Mouse (Mus musculus): ENCODE measurements around the gene Dedd2.
A peak's percentile ranks its signal among the peaks of the same experiment; 100 is the strongest.

Gene Dedd2

DNA sequence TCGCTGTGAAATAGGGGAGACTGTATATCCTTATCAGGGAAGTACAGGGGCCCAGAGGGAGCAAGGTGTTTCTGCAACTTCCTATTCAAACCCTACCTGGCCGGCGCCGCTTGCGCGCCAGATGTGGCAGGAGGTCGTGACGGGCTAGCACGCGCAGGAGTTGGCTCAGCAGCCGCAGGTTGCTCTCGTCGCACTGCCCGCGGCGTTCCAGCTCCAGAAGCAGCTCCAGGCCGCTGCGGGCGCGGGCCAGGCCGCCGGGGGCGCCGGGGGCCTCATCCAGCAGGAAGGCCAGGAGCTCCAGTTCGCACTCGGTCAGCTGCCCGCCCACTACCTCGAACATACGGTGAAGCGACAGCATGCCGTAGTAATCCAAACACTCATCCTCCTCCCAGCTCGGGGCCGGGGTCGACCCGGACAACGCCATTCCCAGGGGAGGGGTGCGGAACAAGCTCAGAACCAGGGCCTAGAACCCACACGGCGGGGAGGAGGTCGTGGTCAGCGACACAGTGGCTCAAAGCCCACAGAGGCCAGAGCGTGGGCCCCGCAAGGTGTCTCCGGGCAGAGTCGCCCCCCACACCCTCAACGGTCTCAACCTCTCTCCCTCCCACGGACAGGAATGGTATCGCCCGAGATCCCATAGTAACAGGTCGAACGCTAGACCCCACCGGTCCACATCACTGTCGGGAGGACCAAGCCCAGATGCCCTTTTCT lies 1.6 kb downstream of the Dedd2 start:
- DNase-seq (ENCODE audit: low read depth): peak; percentile 77

DNA sequence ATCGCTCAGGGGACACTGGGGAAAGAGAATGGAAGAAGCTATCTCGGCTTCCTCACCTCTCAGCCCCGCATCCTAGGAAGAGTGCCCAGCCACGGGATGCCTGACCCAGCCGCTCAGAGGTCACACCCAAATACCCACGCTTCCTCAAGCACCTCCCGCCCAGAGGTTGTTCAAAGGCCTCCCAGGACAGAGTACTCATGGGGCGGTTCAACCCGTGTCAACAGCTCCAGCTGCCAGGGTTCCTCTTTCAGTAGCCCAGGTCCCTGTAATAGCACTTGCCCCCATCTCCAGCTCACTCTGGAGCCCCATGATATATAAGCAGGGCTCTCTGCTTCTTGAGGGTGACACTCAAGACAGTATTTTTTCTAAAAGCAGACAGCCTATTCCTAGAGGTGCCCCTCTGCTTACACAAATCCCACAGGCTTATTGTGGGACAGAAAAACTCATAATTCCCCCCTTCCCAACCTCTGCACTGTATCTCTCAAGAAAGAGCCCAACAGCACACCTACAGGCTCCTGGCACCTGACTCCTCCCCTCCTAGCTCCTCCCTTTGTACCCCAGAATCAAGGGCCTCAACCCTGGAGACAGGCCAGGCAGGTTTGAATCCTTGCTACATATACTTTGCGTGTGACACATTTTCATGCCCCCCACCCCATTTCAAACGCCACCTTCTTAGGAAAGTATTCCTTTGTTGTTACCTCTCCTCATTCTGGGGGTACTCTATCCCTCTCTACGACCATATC lies 2.6 kb downstream of the Dedd2 start:
- no peak for DNase-seq (ENCODE audit: low read depth)

DNA sequence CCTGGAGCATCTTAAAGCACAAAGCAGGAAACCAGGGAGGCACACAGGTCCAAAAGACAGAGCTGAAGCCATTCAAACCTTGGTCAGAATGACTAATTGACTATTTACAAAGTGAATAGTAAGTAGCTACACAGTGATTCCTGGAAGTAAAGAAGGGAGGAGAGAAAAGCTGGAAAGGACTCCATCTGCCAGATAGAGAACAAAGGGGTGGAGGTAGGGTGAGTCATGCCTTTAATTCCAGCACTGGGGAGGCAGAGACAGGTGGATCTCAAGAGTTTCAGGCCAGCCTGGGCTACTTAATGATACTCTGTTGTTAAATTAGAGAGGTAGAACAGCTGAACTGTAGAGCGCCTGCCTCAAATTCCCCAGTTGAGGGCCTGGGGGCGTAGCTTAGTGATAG lies 6.2 kb downstream of the Dedd2 start:
- no peak for DNase-seq (ENCODE audit: low read depth)

DNA sequence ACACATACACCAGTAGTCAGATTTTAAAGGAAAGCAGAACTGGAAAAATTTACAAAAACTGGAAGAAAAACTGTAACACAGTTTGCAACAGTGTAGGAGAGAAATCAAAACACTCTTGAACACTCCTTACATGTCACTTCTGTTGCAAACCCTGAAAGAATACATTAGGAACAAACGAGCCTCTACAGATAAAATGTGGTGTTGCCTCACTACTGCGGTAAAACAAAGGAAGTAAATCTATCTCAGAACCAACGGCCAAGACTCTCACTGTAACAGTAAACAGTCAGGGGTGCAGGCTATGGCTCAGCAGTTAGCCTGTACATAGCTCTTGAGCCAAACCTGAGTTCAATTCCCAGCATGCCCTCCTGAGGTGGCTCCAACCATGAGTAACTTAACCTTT lies 7.3 kb downstream of the Dedd2 start:
- peak; percentile 62 for DNase-seq (ENCODE audit: low read depth)

DNA sequence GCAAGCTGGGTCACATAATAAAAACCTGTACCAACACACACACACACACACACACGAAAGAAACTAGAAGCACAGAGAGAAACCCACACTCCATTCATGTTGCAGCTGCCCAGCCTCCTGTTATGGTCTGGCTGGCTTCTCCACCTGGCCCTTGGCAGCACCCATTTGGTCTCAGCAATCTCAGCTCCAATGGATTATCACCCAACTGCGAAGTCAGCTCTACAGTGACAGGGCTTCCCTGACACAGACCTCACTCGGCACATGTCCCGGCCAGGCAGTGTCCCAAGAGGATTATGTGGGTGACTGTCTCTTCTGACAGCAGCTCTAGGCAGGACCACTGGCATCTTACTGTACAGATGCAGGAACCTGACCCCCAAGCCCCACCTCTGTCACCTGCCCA lies 9.9 kb downstream of the Dedd2 start:
- no peak for DNase-seq (ENCODE audit: low read depth)

DNA sequence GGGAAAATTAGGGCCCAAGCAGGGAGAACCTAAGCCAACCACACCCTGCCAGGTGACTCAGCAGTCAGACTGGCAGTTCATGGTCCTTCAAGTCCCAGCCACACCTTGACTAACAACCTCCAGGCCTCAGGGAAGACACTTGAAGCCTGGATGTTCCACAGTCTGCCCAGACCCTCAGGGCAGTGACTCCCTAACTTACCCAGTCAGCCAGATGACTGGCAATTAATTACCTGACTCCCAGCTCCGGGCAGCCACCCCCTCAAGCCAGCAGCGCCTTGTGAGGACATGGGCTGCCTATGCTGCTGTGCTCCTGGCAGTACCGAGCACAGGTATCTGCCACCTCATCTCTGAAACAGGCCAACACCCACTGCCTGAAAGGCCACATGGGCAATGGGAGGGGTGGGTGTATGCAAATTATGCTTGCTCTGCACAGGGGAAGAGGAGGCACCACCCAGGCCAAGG lies 11.2 kb downstream of the Dedd2 start:
- peak; percentile 61 for DNase-seq (ENCODE audit: low read depth)

DNA sequence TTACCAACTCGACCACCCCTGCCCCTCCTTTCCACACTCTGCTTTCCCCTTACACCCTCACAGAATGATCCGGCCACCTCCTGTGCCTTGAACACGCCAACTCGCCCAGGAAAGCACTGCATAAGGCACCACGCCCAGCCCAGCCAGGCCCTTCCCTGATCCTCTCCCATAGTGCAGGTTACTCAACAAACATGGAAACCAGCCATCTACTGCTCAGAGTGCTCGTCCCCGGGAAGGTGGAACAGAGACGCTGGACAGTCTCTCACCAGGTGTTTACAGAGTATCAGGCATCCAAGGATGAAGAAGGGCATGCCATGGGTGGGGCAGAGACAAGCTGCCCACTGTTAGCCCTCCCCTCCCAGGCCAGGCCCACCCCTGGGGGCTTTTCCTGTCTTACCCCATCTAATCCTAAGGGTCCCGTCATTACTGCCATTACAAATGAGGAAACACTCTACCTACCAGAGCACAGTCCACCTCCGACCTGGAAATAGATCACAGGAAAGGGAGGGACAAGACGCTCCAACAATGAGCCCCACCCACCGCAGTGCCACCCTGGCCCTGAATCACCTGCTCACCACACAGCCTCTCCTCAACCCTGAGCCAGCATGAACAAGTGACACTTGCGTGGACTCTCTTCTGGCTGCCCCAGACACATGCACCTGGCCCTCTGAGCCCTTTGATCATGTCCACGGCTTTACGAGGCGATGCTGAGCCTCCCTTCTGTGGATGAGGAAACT lies 14.2 kb downstream of the Dedd2 start:
- peak; percentile 50 for DNase-seq (ENCODE audit: low read depth)

DNA sequence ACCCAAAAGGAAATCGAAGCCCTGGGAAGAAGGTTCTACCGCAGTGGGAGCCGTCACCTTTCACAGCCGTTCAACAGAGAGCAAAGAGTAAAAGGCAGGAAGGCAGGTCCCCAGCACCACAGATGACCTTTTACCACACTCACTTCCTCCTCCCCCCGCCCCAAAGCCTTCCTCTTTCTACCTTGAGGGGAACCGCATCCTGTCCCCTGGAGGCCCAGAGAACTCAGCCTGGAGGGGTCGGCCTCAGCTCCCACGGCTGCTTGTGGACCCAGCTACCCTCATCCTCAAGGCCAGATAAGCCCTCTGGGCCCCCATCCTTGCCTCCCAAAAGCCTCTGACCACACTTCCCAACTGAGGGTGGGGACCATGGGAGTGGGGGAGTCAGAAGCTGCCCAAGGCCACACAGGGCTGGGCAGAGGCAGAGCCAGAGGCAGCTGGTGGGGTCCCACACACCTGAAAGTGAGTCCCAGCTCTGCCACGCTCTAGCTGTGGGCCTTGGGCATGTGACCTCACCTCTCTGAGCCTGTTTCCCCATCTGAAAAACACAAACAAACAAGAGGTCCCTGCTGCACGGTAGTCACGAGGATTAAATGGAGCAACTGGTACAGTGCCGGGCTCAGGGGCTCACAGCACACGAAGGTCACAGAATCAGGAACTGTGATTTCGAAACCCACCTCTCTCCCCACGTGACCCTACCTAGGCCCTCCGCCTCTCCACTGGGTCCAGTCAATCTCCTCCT lies 14.9 kb downstream of the Dedd2 start:
- peak; percentile 82 for DNase-seq (ENCODE audit: low read depth)

DNA sequence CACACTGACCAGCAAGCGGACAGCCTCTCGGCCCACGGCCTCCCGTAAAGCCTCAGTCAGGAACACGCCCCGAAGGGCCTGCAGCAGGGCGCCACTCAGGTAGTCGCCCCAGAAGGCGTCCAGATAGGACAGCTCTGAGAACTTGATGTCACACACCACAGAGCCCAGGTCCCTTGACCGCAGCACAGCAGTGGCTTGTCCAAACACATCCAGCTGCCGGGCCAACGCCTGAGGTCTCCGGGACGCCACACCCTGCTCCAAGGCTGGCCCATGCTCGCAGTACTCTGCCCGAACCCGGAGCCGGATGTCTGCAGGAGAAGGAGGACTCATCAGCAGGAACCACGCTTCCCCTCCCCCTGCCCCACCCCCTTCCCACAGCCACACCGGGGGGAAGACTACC lies 16.8 kb downstream of the Dedd2 start:
- DNase-seq (ENCODE audit: low read depth): no peak

DNA sequence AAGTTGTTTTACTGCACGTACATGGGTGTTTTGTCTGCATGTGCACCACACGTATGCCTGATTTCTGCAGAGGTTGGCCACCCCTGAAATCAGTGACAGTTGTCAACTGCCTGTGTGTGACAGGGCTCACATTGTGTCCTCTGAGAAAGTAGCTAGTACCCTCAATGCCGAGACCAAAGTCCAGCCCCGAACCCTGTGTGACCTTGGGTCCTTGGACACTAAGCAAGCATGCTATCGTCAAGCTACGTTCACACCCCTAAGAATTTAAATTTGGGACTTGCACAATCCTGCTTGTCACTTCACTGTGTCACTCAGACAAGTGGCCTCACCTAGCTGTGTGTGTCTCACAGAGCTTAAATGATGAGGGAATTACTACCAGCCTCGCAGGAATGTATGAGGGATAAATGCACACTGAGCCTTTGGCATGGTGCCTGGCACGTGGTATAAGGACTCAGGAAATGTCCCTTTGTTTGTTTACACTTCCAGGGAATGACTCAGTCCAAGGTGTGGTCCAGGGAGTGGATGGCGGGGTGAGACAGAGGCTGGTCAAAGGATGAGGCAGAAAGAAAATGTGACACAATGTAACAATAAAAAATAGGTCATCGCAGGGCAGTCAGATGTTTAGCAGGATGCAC lies 22.9 kb downstream of the Dedd2 start:
- no peak for DNase-seq (ENCODE audit: low read depth)

DNA sequence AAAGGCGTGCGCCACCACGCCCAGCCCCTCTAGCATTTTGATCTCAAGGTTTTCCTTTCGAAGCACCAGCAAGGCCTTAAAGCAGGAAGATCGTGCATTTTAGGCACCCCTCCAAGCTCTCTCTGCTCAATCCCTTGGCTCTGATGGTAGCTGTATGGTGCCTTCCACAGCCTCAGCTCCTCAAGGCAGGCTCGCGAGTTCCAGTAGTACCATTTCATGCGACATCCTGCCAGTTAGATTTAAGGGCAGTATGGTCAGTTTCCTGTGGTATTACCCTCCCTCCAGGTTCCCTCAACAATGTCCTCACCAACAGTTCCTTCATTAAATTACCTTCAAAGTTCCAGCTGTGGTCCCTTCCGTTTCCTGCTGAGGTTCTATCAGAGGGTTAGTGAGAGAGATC lies 24.3 kb downstream of the Dedd2 start:
- no peak for DNase-seq (ENCODE audit: low read depth)

DNA sequence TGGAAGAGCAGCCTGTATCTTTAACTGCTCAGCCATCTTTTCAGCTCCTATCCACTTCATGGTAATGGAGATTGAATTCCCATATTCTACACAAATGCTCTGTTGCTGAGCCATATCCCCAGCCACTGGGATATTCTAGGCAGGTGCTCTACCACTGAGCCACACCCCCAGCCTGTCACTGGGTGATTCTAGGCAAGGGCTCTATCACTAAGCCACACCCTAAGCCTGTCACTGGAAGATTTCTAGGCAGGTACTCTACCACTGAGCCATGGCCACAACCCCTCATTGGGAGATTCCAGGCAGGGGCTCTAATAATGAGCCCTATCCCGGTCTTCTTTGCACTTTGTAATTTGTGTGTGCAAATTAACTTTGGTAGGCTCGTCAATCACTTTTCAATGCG lies 25.3 kb downstream of the Dedd2 start:
- DNase-seq (ENCODE audit: low read depth): no peak

DNA sequence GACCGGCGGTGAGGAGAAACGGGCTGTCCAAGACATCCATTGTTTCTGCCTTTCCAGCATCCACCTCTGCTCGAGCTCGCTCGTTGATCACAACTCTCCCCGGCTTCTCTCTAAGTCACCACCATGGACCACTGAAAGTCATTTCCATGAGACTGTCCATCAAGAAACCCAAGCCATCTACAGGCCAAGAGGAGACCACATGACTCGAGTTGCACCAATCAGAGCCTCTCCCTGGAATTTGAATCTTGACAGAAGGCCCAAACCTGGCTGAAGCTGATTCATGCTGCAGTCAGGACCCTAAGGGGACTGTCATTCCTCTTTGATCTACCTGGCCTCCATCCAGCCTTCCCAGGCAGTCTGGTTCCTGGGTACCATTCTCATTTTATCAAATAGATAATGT lies 28.3 kb downstream of the Dedd2 start:
- DNase-seq (ENCODE audit: low read depth): no peak

DNA sequence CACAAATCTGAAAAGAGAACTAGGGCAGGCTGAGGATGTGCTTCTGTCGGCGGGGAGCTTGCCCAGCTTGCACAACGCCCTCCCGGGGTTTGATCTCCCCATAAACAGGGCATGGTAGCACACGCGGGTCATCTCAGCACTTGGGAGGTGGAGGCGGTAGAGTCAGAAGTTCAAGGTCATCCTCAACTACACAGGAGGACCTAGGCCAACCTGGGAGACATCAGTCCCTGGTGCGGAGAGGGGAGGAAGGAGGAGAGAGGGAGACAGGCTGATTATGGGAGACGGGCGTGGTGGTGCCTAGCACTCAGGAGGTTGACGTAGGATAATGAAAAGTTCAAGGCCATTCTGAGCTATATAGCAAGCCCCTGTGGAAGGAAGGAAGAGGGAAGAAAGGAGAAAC lies 29.6 kb downstream of the Dedd2 start:
- DNase-seq (ENCODE audit: low read depth): no peak

DNA sequence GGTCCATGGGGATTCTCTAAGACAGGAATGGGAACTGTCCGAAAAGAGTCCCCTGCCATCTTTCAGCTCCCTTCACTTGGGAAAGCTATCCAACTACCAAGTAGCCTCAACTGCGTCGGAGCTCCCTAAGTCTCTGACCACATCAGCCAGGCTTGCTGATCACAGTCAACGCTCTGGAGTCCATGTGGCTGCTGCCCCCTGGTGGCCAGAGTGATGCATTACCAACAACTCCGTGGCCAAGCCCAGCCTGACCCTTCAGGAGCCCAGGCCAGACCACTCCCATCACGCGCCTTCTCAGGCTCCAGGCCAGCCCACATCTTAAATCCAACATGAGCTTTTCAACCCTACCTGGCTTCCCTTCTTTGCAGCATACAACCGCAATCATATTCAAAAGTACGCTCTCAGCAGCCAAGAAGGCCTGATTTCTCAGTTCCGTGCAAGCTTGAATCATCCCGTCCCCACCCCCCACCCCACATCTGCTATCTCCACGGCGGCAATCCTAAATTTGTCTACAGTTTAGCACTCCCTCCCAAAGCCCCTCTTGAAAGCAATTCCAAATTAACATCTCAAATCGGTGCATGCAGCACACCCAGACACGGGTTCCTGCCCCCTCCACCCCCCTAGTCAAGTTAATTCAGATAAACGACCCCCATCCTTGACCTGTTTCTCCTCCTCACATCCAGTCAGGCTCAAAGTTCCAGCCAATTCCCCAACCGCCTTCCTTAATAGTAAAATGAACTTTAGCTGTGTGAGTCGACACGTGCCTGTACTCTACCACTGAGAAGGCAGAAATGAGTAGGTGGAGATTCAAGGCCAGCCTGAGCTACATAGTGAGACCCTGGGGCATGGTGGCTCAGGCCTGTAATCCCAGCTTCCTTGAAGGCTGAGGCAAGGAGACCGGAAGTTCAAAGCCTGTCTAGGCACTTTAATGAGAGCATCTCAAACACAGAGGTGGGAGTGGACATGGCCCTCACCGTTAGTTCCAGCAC lies 32.5 kb downstream of the Dedd2 start:
- peak; percentile 89 for DNase-seq (ENCODE audit: low read depth)

DNA sequence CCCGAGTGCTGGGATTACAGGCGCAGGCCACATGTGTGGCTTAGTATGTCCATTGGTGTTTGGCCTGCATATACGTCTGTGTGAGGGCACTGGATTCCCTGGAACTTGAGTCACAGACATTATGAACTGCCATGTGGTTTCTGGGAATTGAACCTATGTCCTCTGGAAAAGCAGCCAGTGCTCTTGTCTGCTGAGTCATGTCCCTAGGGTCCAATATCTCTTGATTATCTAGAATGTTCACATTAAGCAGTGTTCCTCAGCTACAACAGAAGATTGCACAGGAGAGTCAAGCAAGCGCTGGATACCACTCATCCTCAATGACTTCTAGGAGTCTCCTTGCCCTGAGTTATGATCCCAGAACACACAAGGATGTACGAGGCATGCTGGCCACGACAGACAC lies 36.3 kb downstream of the Dedd2 start:
- DNase-seq (ENCODE audit: low read depth): no peak

DNA sequence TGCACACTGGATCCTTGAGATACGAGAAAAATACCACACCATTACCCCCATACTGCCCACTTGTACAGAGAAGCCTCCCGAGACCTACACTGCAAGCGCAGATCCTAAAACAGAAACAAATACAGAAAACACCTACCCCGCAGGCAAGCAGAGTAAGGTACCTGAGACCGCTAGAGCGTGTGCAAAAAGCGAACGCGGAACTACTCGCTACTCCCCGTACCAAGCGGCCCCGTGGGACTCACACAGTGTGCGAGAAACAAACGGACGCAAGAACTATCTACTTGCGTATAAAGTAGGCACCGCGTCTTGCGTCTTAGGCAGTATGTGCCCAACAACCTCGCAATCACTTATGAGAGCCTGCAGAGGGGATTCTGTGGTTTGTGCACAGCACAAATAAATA lies 38.6 kb downstream of the Dedd2 start:
- peak; percentile 55 for DNase-seq (ENCODE audit: low read depth)

DNA sequence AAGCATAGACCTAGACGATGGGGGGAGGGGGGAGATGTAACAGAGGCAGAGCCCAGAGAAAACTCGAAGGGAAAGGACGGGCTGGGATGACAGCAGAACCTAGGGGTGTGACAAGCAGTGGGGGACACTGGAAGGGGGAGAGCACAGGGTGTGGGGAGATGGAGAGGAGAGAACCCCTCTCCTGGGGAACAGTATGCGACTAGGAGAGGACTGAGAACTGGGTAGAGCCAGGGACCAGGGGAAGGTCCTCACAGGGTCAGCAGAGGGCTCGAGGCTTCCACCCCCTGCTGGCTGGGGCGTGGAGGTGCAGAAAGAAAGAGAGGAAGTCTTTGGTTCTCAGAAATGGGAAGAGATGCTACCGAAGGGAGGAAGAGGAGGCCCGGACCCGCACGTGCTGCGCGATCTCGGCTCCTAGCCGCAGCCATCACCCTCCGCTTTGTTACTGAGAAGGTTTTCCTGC lies 39.1 kb downstream of the Dedd2 start:
- DNase-seq (ENCODE audit: low read depth): peak; percentile 70

DNA sequence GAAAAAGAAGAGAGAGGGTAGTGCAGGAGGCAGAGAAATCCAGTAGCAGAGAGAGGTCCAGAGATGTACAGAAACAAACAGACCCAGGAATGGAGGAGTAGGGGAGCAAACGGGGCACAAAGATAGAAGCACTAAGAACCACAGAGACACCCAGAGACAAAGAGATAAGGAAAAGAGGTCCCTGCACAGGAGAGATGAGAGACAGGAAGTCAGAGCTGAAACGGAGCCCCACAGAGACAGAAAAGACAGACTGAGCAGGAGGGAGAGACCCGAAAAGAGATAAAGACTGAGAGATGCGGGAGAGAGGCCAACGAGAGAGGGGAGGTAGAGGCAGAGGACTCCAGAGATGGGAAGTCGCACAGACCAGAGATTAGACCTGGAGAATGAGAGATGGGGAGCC lies 39.9 kb downstream of the Dedd2 start:
- no peak for DNase-seq (ENCODE audit: low read depth)

DNA sequence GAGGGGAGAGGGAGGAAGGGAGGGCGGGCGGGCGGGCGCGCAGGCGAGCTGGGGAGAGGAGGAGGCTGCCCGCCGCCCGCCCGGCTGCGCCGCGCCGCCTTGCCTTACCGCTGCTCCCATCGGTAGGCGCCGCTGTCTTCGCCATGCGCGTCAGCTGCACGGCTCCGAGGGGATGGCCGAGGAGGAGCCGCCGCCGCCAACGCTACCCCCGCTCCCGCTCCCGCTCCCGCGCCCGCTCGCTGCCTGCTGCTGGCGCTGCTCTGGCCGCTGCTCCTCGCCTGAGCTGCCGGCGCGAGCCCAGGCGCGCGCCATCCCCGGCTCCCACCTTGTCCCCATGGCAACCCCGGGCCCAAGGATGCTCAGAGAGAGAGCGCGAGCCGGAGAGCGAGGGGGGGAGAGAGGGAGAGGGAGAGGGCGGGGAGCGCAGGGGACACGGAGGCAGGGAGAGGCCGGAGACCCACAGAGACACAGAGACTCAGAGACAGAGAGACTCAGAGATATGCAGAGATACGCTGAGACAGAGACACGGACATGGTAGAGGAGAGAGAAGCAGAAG lies 40.7 kb downstream of the Dedd2 start, which contains the start of gene Pou2f2:
Pou2f2 (minus strand) TSS at position 121 of the 556 bp plus-strand sequence.
- DNase-seq (ENCODE audit: low read depth): peak; percentile 76

All from naive thymus-derived CD4-positive, alpha-beta T cell, adult 2 months (primary cell).